Mouse (Mus musculus) fat pad, adult 2 months (tissue): ENCODE results near the gene Mep1a.

Experiments used
- DNase-seq: peaks from one replicate; pipeline ENCODE4 v3.0.0-alpha.2; 2011; ENCODE audit warnings: low read depth, low spot score; ENCODE audit errors: extremely low read depth

Mep1a gene

GRCm38 (mm10) chr17:43485982-43486381 lies 16.6 kb downstream of the Mep1a start:
- DNase-seq: no peak

GRCm38 (mm10) chr17:43477621-43478020 lies 25.0 kb downstream of the Mep1a start:
- no peak for DNase-seq

GRCm38 (mm10) chr17:43474775-43475174 lies 27.8 kb downstream of the Mep1a start:
- DNase-seq: no peak

- no peak for DNase-seq
Measured at GRCm38 (mm10) chr17:43472558-43472957, 30.1 kb downstream of the Mep1a start.

GRCm38 (mm10) chr17:43470039-43470438 lies 32.6 kb downstream of the Mep1a start:
- DNase-seq: no peak

GRCm38 (mm10) chr17:43460245-43461181 lies 42.1 kb downstream of the Mep1a start:
- no peak for DNase-seq

GRCm38 (mm10) chr17:43459737-43460230 lies 42.8 kb downstream of the Mep1a start:
- no peak for DNase-seq

- DNase-seq: no peak
Measured at GRCm38 (mm10) chr17:43458598-43458997, 44.0 kb downstream of the Mep1a start.

GRCm38 (mm10) chr17:43451216-43451615 lies 51.4 kb downstream of the Mep1a start:
- no peak for DNase-seq

GRCm38 (mm10) chr17:43434485-43434884 lies 68.1 kb downstream of the Mep1a start:
- DNase-seq: no peak

GRCm38 (mm10) chr17:43431692-43432091 lies 70.9 kb downstream of the Mep1a start:
- DNase-seq: no peak
